Mouse (Mus musculus): Measurements from ENCODE around the gene Dusp27. TPM values are rescaled to one million over a fixed set of nuclear protein-coding genes. Genes with fewer than 3 reads are reported as not detected.

Gene Dusp27
- total RNA-seq, 2 experiments from 2014 or later = 60.0 to 68.2 TPM

- DNase-seq = no peak
These were observed 29.6 kb downstream of the Dusp27 start for GRCm38 (mm10) chr1:166098120-166098519.

GRCm38 (mm10) chr1:166094462-166094861 lies 33.3 kb downstream of the Dusp27 start:
- DNase-seq = no peak

- DNase-seq = no peak
These were observed 37.4 kb downstream of the Dusp27 start for GRCm38 (mm10) chr1:166090306-166090705.

GRCm38 (mm10) chr1:166089739-166090138 lies 38.0 kb downstream of the Dusp27 start:
- DNase-seq = no peak

- no peak for DNase-seq
These were observed 38.4 kb downstream of the Dusp27 start for GRCm38 (mm10) chr1:166089337-166089736.

DNA sequence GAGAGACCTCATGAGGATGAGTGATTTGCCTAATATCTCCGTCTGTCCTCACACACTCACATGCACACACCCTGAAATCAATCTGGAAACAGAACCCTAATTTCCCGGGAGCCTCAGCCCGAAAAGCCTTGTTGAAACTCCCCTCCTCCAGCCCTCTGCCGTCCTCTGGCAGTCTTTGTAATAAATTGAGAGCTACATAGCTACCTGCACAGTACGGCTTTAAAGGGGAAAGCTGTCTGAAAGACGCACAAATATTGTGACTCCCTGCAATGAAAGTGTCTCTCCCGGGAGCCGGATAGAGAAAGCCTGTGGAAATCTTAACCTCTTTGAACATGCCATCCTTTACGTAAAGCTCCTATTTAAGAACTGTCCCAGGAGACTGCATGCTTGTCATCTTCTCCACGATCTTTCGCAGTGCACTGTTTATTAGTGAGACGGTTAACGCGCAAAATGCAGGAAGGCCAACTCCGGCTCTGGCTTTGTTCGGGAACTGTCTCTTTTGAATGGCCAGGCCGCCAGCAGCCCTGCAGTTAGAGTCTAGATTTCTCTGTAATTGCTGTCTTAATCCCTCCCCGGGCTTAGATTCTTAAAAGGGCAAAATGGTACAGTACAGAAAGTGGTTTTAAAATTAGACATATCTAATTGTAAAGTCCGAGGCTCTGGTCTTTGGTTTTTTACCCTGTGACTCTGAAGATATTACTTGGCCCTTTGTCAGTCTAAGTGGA lies 39.1 kb downstream of the Dusp27 start:
- DNase-seq = no peak

- no peak for DNase-seq
These were observed 50.5 kb downstream of the Dusp27 start for GRCm38 (mm10) chr1:166077052-166077735.

- DNase-seq = no peak
These were observed 59.8 kb downstream of the Dusp27 start for GRCm38 (mm10) chr1:166067856-166068440.

- no peak for DNase-seq
These were observed 63.9 kb downstream of the Dusp27 start for GRCm38 (mm10) chr1:166063870-166064269.

DNA sequence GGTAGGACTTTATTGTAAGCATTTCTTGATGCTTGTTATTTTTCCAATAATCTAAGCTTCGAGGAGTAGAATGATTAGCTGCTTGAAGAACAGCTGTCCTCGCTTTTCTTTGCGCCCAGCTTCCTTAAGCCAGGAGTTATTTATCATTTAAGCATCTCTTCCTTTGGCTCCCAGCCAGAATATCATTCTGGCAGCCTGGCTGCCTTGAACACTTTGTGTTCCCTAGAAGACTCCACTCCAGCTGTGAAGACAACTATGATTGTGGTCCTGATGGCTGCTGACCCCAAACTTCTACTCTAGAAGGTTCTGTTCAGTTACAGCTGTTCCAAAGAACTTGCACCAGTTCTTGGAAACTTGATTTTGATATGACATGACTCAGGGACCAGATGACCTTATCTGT lies 66.2 kb downstream of the Dusp27 start:
- DNase-seq = no peak

DNA sequence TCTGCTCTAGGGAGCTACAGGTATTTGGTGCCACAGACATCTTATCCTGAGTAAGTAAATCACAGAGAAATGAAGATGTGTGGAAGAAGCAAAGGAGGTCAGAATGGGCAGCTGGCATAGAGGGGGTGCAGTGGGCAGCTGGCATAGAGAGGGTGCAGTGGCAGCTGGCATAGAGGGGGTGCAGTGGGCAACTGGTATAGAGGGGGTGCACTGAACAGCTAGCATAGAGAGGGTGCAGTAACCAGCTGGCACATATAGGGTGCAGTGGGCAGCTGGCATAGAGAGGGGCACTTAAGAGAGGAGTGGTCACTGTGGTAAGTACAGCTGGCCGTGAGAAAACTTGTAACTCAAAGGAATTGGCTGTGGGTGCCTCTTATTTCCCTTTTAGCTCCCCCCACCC lies 67.3 kb downstream of the Dusp27 start:
- no peak for DNase-seq

GRCm38 (mm10) chr1:166056098-166056756 lies 71.5 kb downstream of the Dusp27 start:
- no peak for DNase-seq

GRCm38 (mm10) chr1:166053285-166053955 lies 74.3 kb downstream of the Dusp27 start:
- DNase-seq = no peak

- no peak for DNase-seq
These were observed 78.5 kb downstream of the Dusp27 start for GRCm38 (mm10) chr1:166049046-166049827.

DNA sequence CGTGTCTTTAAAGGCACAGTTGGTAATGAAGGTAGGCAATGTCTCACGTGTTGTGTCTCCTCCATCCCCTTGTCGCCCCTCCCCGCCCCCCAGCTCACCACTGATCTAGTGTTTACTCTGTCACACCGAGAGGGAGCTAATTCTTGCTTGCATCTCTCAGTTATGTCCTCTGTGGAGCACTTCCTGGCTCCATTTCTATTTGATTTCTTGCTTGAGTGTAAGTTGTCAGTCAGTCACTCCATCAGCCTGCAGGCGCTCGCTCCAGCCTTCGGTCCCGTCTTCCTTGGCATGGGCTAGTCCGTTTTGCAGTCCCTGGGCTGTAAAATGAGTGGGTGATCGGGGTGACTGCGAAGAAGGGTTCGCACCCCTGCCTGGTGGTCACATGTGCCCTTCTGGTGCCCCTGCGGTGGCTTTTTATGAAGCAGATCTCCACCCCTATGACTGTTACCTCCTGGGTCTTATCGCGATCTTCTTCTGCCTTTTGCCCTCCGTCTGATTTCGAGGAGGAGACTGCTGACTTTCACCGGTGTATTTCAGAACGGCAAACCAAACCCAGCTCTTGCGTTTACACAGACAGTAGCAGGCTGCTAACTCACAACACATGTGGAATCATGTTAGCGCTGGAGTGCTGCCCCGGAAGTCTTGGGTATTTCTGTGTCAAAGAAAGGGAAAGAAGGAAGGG lies 79.4 kb downstream of the Dusp27 start:
- no peak for DNase-seq

Other genes with a start within 250 kb of the Dusp27 start
- gene Pou2f1, start 125.2 kb downstream of the Dusp27 start, total RNA-seq (2021) = 10 to 100 TPM; 15.0 to 18.4 TPM
- gene Gpa33, start 2.3 kb upstream of the Dusp27 start, total RNA-seq (2021) = not detected
- not detected for gene Mael, start 110.8 kb upstream of the Dusp27 start, total RNA-seq (2021)
- gene Ildr2, start 126.2 kb upstream of the Dusp27 start, total RNA-seq (2021) = 1 to 10 TPM; 6.0 to 7.0 TPM